In genomic region chr11:102207825-102208777, GRCm38 (mm10) we compare ENCODE assay signal across 8 mouse cellular contexts. TPM values are rescaled to one million over a fixed set of nuclear protein-coding genes. Genes with fewer than 3 reads are reported as not detected.
A peak's percentile ranks its signal among the peaks of the same experiment; 100 is the strongest.
DNase-seq lines count a peak whose midpoint lies in the region; ATAC-seq lines count a peak whose summit lies in the region.

No protein-coding gene starts in this region.

- H3K9ac ChIP-seq in liver, embryonic 15.5 days = no peak overlapping the region

- H3K27me3 ChIP-seq in liver, embryonic 15.5 days = no peaks in the 10 kb centered on the region

- ATAC-seq in common myeloid progenitor, adult 5-6 weeks (replicated peaks; ENCODE audit: low read depth, poor library complexity, severe bottlenecking) = peak; percentile 54
- no peak for ATAC-seq in liver, embryonic 15.5 days (ENCODE audit: insufficient read depth)

- H3K9me3 ChIP-seq in liver, embryonic 15.5 days (replicated peaks) = no peaks in the 10 kb centered on the region

- H3K4me1 ChIP-seq in liver, embryonic 15.5 days (replicated peaks) = peaks cover 39% of the 10 kb centered on the region

- 28% methylated on average over 11 of the region's 11 CpGs for WGBS in liver, embryonic 15.5 days (ENCODE audit: insufficient replicate concordance)

- no peak overlapping the region for H3K4me2 ChIP-seq in liver, embryonic 15.5 days

- peak; percentile 60 to 67 for DNase-seq in heart, adult 18-20 months
- DNase-seq in heart, postnatal 36 days = no peak
- peak; percentile 69 to 73 for DNase-seq in heart, postnatal 10 days
- peak; percentile 68 for DNase-seq in right cerebral cortex, postnatal 14 days
- DNase-seq in ovary, adult 18-20 months (ENCODE audit: low spot score) = no peak
- DNase-seq in gastrocnemius, postnatal 36 days = no peak

- peaks cover 25% of the 10 kb centered on the region for H3K36me3 ChIP-seq in liver, embryonic 15.5 days (replicated peaks)

- no peak overlapping the region for H3K4me3 ChIP-seq in liver, embryonic 15.5 days (replicated peaks)

- intact Hi-C loops in heart, postnatal 36 days (cut with DNase I) = loop anchor here (2.0 kb wide), 1 partner anchor 15 kb away; no protein-coding TSS in a partner anchor
- intact Hi-C loops in heart, postnatal 10 days (cut with DNase I) = no loop called here
- intact Hi-C loops in gastrocnemius, postnatal 36 days (cut with DNase I) = no loop called here

- 0 out of 2 replicates have a peak overlapping the region, but pooled peaks have one; percentile 16 for H3K27ac ChIP-seq in liver, embryonic 15.5 days (replicated peaks)

RNA-seq across cellular contexts. Expression of gene G6pc3, which starts 18.7 kb away (rescaled TPM):
- total RNA-seq in heart, adult 18-20 months (2021) = 10 to 100 TPM; 54.5 to 56.6 TPM
- total RNA-seq in heart, postnatal 36 days (2021) = 10 to 100 TPM; 45.1 to 47.3 TPM
- 45.2 and 51.6 TPM in 2 replicates for total RNA-seq in common myeloid progenitor, adult 5-6 weeks (2017)
- total RNA-seq in heart, postnatal 10 days (2021) = 10 to 100 TPM; 37.9 to 38.1 TPM
- polyA plus RNA-seq in liver, embryonic 15.5 days (2015; fragmentation: Nextera tagmentation; extraction: Ambion mirVana) = 8.2 and 8.8 TPM in 2 replicates
- 10 to 100 TPM; 45.6 TPM for total RNA-seq in gastrocnemius, postnatal 36 days (2021)

RNA-seq across cellular contexts. Expression of gene Hdac5, which starts 21.9 kb away (rescaled TPM):
- 100 to 1,000 TPM; 115 to 117 TPM for total RNA-seq in heart, adult 18-20 months (2021)
- 100 to 1,000 TPM; 141 to 143 TPM for total RNA-seq in heart, postnatal 36 days (2021)
- 20.7 and 26.0 TPM in 2 replicates for total RNA-seq in common myeloid progenitor, adult 5-6 weeks (2017)
- total RNA-seq in heart, postnatal 10 days (2021) = 100 to 1,000 TPM; 106 to 139 TPM
- polyA plus RNA-seq in liver, embryonic 15.5 days (2015; fragmentation: Nextera tagmentation; extraction: Ambion mirVana) = 17.3 and 17.5 TPM in 2 replicates
- 10 to 100 TPM; 62.2 to 78.7 TPM for total RNA-seq in gastrocnemius, postnatal 36 days (2021)

RNA-seq across cellular contexts. Expression of gene Lsm12, which starts 23.0 kb away (rescaled TPM):
- 10 to 100 TPM; 45.5 to 50.6 TPM for total RNA-seq in heart, adult 18-20 months (2021)
- 10 to 100 TPM; 44.7 to 52.6 TPM for total RNA-seq in heart, postnatal 36 days (2021)
- 62.2 and 71.8 TPM in 2 replicates for total RNA-seq in common myeloid progenitor, adult 5-6 weeks (2017)
- total RNA-seq in heart, postnatal 10 days (2021) = 10 to 100 TPM; 58.5 to 61.4 TPM
- polyA plus RNA-seq in liver, embryonic 15.5 days (2015; fragmentation: Nextera tagmentation; extraction: Ambion mirVana) = 51.4 and 70.3 TPM in 2 replicates
- total RNA-seq in gastrocnemius, postnatal 36 days (2021) = 10 to 100 TPM; 86.6 to 89.2 TPM

RNA-seq across cellular contexts. Expression of gene BC030867, which starts 40.6 kb away (rescaled TPM):
- total RNA-seq in heart, adult 18-20 months (2021) = under 1 TPM; 0.22 to 0.28 TPM
- under 1 TPM; 0.14 to 0.25 TPM for total RNA-seq in heart, postnatal 36 days (2021)
- total RNA-seq in common myeloid progenitor, adult 5-6 weeks (2017) = 4.8 and 5.3 TPM in 2 replicates
- total RNA-seq in heart, postnatal 10 days (2021) = 1 to 10 TPM; 1.7 to 1.8 TPM
- 14.1 and 15.3 TPM in 2 replicates for polyA plus RNA-seq in liver, embryonic 15.5 days (2015; fragmentation: Nextera tagmentation; extraction: Ambion mirVana)
- not detected for total RNA-seq in gastrocnemius, postnatal 36 days (2021)

RNA-seq across cellular contexts. Expression of gene Tmem101, which starts 51.9 kb away (rescaled TPM):
- total RNA-seq in heart, adult 18-20 months (2021) = 10 to 100 TPM; 14.1 to 14.9 TPM
- total RNA-seq in heart, postnatal 36 days (2021) = 10 to 100 TPM; 13.0 to 13.7 TPM
- 11.3 and 21.5 TPM in 2 replicates for total RNA-seq in common myeloid progenitor, adult 5-6 weeks (2017)
- 10 to 100 TPM; 13.7 to 14.7 TPM for total RNA-seq in heart, postnatal 10 days (2021)
- 9.6 and 12.0 TPM in 2 replicates for polyA plus RNA-seq in liver, embryonic 15.5 days (2015; fragmentation: Nextera tagmentation; extraction: Ambion mirVana)
- 10 to 100 TPM; 10.1 to 11.4 TPM for total RNA-seq in gastrocnemius, postnatal 36 days (2021)

Comparison
In these comparisons a context has a peak if more than half of its experiments do, and no peak if none do; other contexts are left out.
1. DNase-seq: peak in heart, adult 18-20 months (2 of 2), heart, postnatal 10 days (2 of 2) and right cerebral cortex, postnatal 14 days (single experiment); none in heart, postnatal 36 days (0 of 2), ovary, adult 18-20 months (single experiment) and gastrocnemius, postnatal 36 days (0 of 2).